Mouse (Mus musculus) kidney, adult 2 months (tissue): ENCODE results near the gene Crtc3. TPM values are rescaled to one million over a fixed set of nuclear protein-coding genes. Genes with fewer than 3 reads are reported as not detected.

ENCODE experiments used
- DNase-seq: peaks from one replicate; pipeline ENCODE4 v3.0.0; 2021
- H3K27ac ChIP-seq: fragments of 200-500 bp; 2 replicates; pipeline ENCODE4 v1.5.1; 2012; ENCODE audit warnings: low read depth, low read length, control low read depth, inconsistent platforms; ENCODE audit not compliant: insufficient read depth
- H3K27me3 ChIP-seq: fragments of 200-500 bp; replicated peaks from 2 replicates; pipeline ENCODE4 v1.6.1; 2012; ENCODE audit warnings: mild to moderate bottlenecking, moderate library complexity, low read length, inconsistent platforms; ENCODE audit not compliant: control insufficient read depth, insufficient read depth
- H3K36me3 ChIP-seq: fragments of 200-500 bp; 2 replicates; pipeline ENCODE4 v1.6.1; 2012; ENCODE audit warnings: mild to moderate bottlenecking, moderate library complexity, low read length, inconsistent platforms; ENCODE audit not compliant: control insufficient read depth, insufficient read depth
- H3K4me1 ChIP-seq: fragments of 200-500 bp; 2 replicates; pipeline ENCODE4 v1.6.1; 2011; ENCODE audit warnings: low read length; ENCODE audit not compliant: control insufficient read depth, insufficient read depth
- H3K4me3 ChIP-seq: fragments of 200-500 bp; 2 replicates; pipeline ENCODE4 v1.5.1; 2011; ENCODE audit warnings: mild to moderate bottlenecking, low read depth, low read length, control low read depth; ENCODE audit not compliant: insufficient read depth
- CTCF ChIP-seq: fragments of 200-500 bp; conservative IDR thresholded peaks from 2 replicates; pipeline ENCODE4 v1.5.1; 2011; ENCODE audit warnings: low read depth, mild to moderate bottlenecking, control low read depth, low read length, moderate library complexity, mixed read lengths; ENCODE audit not compliant: insufficient read depth, insufficient read length
- POLR2A ChIP-seq: fragments of 200-500 bp; IDR thresholded peaks from one replicate; pipeline ENCODE4 v1.6.1; 2011; ENCODE audit warnings: low read depth, low read length, control low read depth
- WGBS: fragments of 180-500 bp; shearing (Covaris S2); methylation state at CpG from one replicate; pipeline ENCODE4 v1.1.7; 2018; 5-methylcytosine and 5-hydroxymethylcytosine counted together
- polyA plus RNA-seq: library from polyadenylated mRNA; depleted of rRNA; stranded (reverse); fragments of >200 nt; gene quantifications from 2 replicates; pipeline ENCODE4 v1.2.3, GENCODE M21; 2012

Gene Crtc3
- polyA plus RNA-seq, 1 experiment = 13.3 TPM

- H3K4me3 ChIP-seq = no peak overlapping the region
- 95% methylated on average over 2 of the region's 2 CpGs for WGBS
- TF ChIP-seq CTCF (no peak), POLR2A (no peak)
Measured at GRCm38 (mm10) chr7:80633635-80634034, 55.0 kb downstream of the Crtc3 start.

GRCm38 (mm10) chr7:80631993-80632392 lies 56.7 kb downstream of the Crtc3 start:
- 73% methylated on average over 6 of the region's 6 CpGs for WGBS
- Histone ChIP-seq H3K36me3 (no peaks in the 10 kb centered on the region), H3K27ac (no peak overlapping the region), H3K27me3 (no peaks in the 10 kb centered on the region), H3K4me3 (no peak overlapping the region), H3K4me1 (0 out of 2 replicates have a peak, but pooled peaks cover under 1% of the 10 kb centered on the region)
- TF ChIP-seq CTCF (no peak), POLR2A (no peak)
- no peak for DNase-seq

More at GRCm38 (mm10) chr7:80633635-80634034, 55.0 kb downstream of the Crtc3 start:
- H3K27me3 ChIP-seq = no peaks in the 10 kb centered on the region
- no peaks in the 10 kb centered on the region for H3K36me3 ChIP-seq
- 0 out of 2 replicates have a peak, but pooled peaks cover 6% of the 10 kb centered on the region for H3K4me1 ChIP-seq
- DNase-seq = no peak
- no peak overlapping the region for H3K27ac ChIP-seq

- Histone ChIP-seq H3K27me3 (no peaks in the 10 kb centered on the region), H3K4me1 (no peaks in the 10 kb centered on the region), H3K36me3 (no peaks in the 10 kb centered on the region), H3K27ac (no peak overlapping the region), H3K4me3 (no peak overlapping the region)
- 71% methylated on average over 3 of the region's 3 CpGs for WGBS
- DNase-seq = no peak
- no peak for TF ChIP-seq POLR2A
- TF ChIP-seq CTCF = no peak
Measured at GRCm38 (mm10) chr7:80631405-80631804, 57.3 kb downstream of the Crtc3 start.

GRCm38 (mm10) chr7:80629369-80629768 lies 59.3 kb downstream of the Crtc3 start:
- H3K27ac ChIP-seq = peak overlapping the region; percentile 49; the same call in 1 of the 2 replicates
- no peak overlapping the region for H3K4me3 ChIP-seq
- H3K36me3 ChIP-seq = no peaks in the 10 kb centered on the region
- TF ChIP-seq POLR2A (no peak), CTCF (no peak)
- peak; percentile 61 for DNase-seq
- H3K27me3 ChIP-seq = no peaks in the 10 kb centered on the region
- WGBS = 38% methylated on average over 12 of the region's 12 CpGs
- no peaks in the 10 kb centered on the region for H3K4me1 ChIP-seq

- Histone ChIP-seq H3K4me1 (no peaks in the 10 kb centered on the region), H3K27ac (peak overlapping the region; percentile 49), H3K27me3 (no peaks in the 10 kb centered on the region), H3K4me3 (no peak overlapping the region), H3K36me3 (no peaks in the 10 kb centered on the region)
- TF ChIP-seq POLR2A = no peak
- TF ChIP-seq CTCF = no peak
- WGBS = 30% methylated on average over 8 of the region's 8 CpGs
- peak; percentile 81 for DNase-seq
Measured at GRCm38 (mm10) chr7:80628708-80629183, 59.9 kb downstream of the Crtc3 start.

GRCm38 (mm10) chr7:80626943-80627342 lies 61.7 kb downstream of the Crtc3 start:
- H3K36me3 ChIP-seq = no peaks in the 10 kb centered on the region
- DNase-seq = no peak
- H3K27ac ChIP-seq = no peak overlapping the region
- H3K27me3 ChIP-seq = no peaks in the 10 kb centered on the region
- no peaks in the 10 kb centered on the region for H3K4me1 ChIP-seq
- WGBS = 92% methylated on average over 5 of the region's 5 CpGs
- TF ChIP-seq CTCF (no peak), POLR2A (no peak)
- H3K4me3 ChIP-seq = no peak overlapping the region

- no peaks in the 10 kb centered on the region for H3K27me3 ChIP-seq
- no peaks in the 10 kb centered on the region for H3K36me3 ChIP-seq
- DNase-seq = no peak
- TF ChIP-seq POLR2A (no peak), CTCF (no peak)
- no peak overlapping the region for H3K27ac ChIP-seq
- 84% methylated on average over 7 of the region's 7 CpGs for WGBS
- no peaks in the 10 kb centered on the region for H3K4me1 ChIP-seq
- H3K4me3 ChIP-seq = no peak overlapping the region
Measured at GRCm38 (mm10) chr7:80625841-80626240, 62.8 kb downstream of the Crtc3 start.

- no peaks in the 10 kb centered on the region for H3K36me3 ChIP-seq
- DNase-seq = no peak
- no peaks in the 10 kb centered on the region for H3K27me3 ChIP-seq
- no peak overlapping the region for H3K4me3 ChIP-seq
- H3K4me1 ChIP-seq = no peaks in the 10 kb centered on the region
- TF ChIP-seq POLR2A (no peak), CTCF (no peak)
- no peak overlapping the region for H3K27ac ChIP-seq
- 94% methylated on average over 5 of the region's 5 CpGs for WGBS
Measured at GRCm38 (mm10) chr7:80623276-80623675, 65.4 kb downstream of the Crtc3 start.
